Mouse (Mus musculus) thymus, postnatal 14 days (tissue): ENCODE results near the gene Atp2a3.

ENCODE experiments used
- DNase-seq: peaks from one replicate; pipeline ENCODE4 v3.0.0; 2021

Gene Atp2a3

GRCm38 (mm10) chr11:73007698-73008481, 46.9 kb downstream of the Atp2a3 start:
- peak; percentile 85 for DNase-seq

GRCm38 (mm10) chr11:73008826-73009225, 47.9 kb downstream of the Atp2a3 start:
- peak; percentile 67 for DNase-seq

- DNase-seq = peak; percentile 80
These were observed 48.7 kb downstream of the Atp2a3 start for GRCm38 (mm10) chr11:73009531-73010274.

GRCm38 (mm10) chr11:73013981-73014380, 53.0 kb downstream of the Atp2a3 start:
- DNase-seq = no peak

GRCm38 (mm10) chr11:73014831-73015344, 53.9 kb downstream of the Atp2a3 start:
- DNase-seq = peak; percentile 80

- DNase-seq = peak; percentile 3
These were observed 54.6 kb downstream of the Atp2a3 start for GRCm38 (mm10) chr11:73015391-73016102.

GRCm38 (mm10) chr11:73016103-73016420, 55.1 kb downstream of the Atp2a3 start:
- DNase-seq = no peak

- peak; percentile 97 for DNase-seq
These were observed 57.6 kb downstream of the Atp2a3 start, which contains the start of gene Camkk1 for GRCm38 (mm10) chr11:73018471-73019146. Gene Camkk1 (plus strand): TSS chr11:73019008.

- peak; percentile 97 for DNase-seq
These were observed 58.3 kb downstream of the Atp2a3 start for GRCm38 (mm10) chr11:73019147-73019795.

- DNase-seq = no peak
These were observed 60.2 kb downstream of the Atp2a3 start for GRCm38 (mm10) chr11:73020953-73021800.

GRCm38 (mm10) chr11:73023099-73023498, 62.1 kb downstream of the Atp2a3 start:
- DNase-seq = no peak

- no peak for DNase-seq
These were observed 62.9 kb downstream of the Atp2a3 start for GRCm38 (mm10) chr11:73023827-73024226.

- no peak for DNase-seq
These were observed 63.4 kb downstream of the Atp2a3 start for GRCm38 (mm10) chr11:73024236-73024904.

GRCm38 (mm10) chr11:73026961-73027360, 66.0 kb downstream of the Atp2a3 start:
- DNase-seq = no peak

- DNase-seq = peak; percentile 67
These were observed 70.0 kb downstream of the Atp2a3 start for GRCm38 (mm10) chr11:73030821-73031498.

- DNase-seq = no peak
These were observed 70.6 kb downstream of the Atp2a3 start for GRCm38 (mm10) chr11:73031536-73031935.

GRCm38 (mm10) chr11:73036077-73036476, 75.1 kb downstream of the Atp2a3 start:
- no peak for DNase-seq

GRCm38 (mm10) chr11:73036889-73037288, 75.9 kb downstream of the Atp2a3 start:
- peak; percentile 37 for DNase-seq

- no peak for DNase-seq
These were observed 76.7 kb downstream of the Atp2a3 start for GRCm38 (mm10) chr11:73037691-73038090.
